Mouse (Mus musculus) frontal cortex, postnatal 25 days (tissue): ENCODE data around the gene 4930453N24Rik.

Experiments
- DNase-seq, 2 experiments: peaks; one replicate each; pipeline ENCODE4 v3.0.0; 2022; ENCODE audit warnings: low spot score in 2 of 2

Gene 4930453N24Rik

DNA sequence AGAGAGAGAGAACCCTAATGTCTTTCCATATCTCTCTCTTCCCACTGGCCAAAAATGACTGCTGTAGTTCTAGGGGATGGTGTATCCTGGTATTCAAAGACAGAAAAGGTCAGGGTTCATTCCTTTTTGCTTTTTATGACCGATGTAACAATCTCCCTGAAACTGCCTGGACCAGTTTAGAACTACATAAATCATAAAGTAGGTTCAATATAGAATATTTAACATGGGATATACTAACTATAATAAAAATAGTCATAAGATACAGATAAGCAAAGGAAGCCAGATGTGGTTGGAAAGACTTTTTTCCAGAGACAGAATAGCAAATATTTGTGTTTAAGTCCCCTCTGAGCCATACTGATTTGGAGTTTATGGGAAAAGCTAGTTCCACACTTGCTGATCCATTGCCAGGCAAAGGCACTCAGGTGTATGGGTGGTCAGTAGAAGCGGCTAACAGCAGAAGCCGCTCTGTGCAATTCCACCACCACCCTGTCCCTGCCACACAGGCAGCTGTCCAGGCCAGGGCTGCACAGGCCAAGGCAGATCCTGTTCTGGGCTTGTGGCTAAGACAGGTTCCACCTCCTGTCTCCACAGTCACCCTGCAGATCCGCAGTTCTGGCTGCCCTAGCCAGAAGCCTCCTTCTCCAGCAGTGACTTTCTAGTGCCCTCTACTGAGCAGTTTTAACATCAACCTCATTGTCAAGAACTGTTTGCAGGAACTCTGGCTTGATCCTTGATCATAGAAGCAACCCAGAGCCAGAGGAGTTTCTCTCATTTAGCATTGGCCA, 47.5 kb downstream of the 4930453N24Rik start:
- DNase-seq: peak; percentile 14 to 39

DNA sequence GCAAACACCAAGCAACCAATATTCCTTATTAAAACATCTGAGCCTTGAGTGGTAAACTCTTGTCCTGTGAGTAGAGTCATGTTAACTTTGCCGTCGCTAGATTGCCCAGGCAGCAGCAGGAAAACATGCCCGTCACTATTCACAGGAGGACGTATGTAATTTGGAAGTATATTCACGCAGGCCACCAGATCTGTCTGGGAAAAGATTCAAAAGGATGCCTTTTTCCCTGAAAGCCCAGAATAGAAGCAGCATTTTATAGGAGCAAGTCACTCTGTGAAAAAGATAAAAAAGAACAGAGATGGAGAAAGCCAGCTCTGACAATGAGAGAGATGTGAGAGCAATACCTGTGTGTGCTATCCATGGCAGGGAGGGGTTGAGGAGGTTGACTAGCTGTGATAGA, 49.4 kb downstream of the 4930453N24Rik start:
- DNase-seq: no peak

DNA sequence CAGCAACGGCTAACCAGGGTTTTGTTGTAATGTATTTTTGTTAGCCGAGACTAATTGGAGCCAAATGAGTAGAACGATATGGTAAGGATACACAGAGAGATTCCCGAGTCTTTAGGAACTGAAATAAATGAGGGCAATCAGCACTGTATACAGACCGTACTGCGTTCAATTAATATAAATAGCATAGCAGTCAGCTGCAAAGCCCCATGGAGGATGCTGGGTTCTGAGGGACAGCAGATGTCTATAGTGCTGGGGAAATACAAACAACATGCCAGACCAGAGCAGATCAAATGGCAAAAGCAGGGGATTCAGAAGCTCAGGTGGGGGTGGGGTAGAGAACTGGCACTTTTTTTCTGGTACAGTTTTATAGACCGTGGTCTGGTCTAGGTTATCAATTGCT, 51.9 kb downstream of the 4930453N24Rik start:
- no peak for DNase-seq

DNA sequence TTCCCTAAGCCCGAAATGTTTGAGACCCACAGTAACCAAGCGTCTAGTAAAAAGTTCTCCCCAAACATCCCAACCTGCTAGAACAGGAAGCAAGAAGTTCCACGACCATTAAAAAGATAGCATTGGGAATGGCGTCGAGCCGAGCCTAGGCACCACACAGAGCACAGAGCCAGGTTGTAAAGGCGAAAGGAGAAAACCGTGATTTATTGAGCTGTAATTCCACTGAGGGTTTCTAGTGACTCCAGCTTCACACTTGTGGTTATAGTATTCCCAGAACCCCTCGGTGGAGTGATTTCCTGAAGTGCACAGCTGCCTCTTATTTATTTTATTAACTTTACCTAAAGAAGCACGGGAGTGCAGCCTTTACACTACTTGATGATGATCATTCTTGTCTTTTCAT, 53.1 kb downstream of the 4930453N24Rik start:
- DNase-seq: no peak

DNA sequence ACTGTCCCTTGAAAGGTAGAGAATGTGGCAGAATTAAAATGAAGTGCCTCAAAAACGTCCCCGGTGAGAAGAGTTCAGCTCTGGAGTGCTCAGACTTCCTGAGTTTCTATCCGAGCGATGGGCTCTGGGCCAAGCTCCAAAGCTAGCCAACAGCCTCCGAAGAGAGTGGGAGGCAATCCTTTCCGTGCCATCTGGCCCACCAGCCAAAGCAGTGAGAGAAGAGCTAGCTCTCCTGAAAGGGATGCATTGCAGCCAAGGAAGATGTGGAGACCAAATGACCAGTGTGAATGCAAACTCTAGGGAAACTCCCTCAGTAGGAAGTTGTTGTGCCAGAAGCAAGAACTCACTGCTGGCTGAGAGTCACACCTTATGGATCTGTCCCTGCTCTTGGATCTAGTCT, 59.1 kb downstream of the 4930453N24Rik start:
- DNase-seq: peak; percentile 44 to 45
